Mouse (Mus musculus) neural tube, embryonic 13.5 days (tissue): ENCODE results near the gene Cdc14b. TPM values are rescaled to one million over a fixed set of nuclear protein-coding genes. Genes with fewer than 3 reads are reported as not detected.
"Not testable (repeated sequence)": the region's sequence is repeated elsewhere in the genome, so short reads cannot be mapped to it uniquely, and the experiment has no call there.

Experiments used
- ATAC-seq: fragments of 200-750 bp; cut with Nextera tagmentation; 2 replicates; pipeline ENCODE4 v1.8.0; 2017; ENCODE audit warnings: low read depth, mild to moderate bottlenecking, moderate TSS enrichment, moderate library complexity
- H3K27ac ChIP-seq: fragments of 300-500 bp; sonication (generic); replicated peaks from 2 replicates; pipeline ENCODE4 v1.5.1; 2015; ENCODE audit warnings: moderate library complexity, mild to moderate bottlenecking, inconsistent platforms
- H3K27me3 ChIP-seq: fragments of 300-500 bp; sonication (generic); 2 replicates; pipeline ENCODE4 v1.6.1; 2015; ENCODE audit warnings: mild to moderate bottlenecking, inconsistent platforms
- H3K36me3 ChIP-seq: fragments of 300-500 bp; sonication (generic); 2 replicates; pipeline ENCODE4 v1.6.1; 2015; ENCODE audit warnings: mild to moderate bottlenecking, inconsistent platforms
- H3K4me1 ChIP-seq: fragments of 300-500 bp; sonication (generic); replicated peaks from 2 replicates; pipeline ENCODE4 v1.6.1; 2015; ENCODE audit warnings: inconsistent platforms
- H3K4me2 ChIP-seq: fragments of 300-500 bp; sonication (generic); 2 replicates; pipeline ENCODE4 v1.6.1; 2015; ENCODE audit warnings: inconsistent platforms, mild to moderate bottlenecking, moderate library complexity
- H3K4me3 ChIP-seq: fragments of 300-500 bp; sonication (generic); 2 replicates; pipeline ENCODE4 v1.5.1; 2015; ENCODE audit warnings: mild to moderate bottlenecking, inconsistent platforms
- H3K9ac ChIP-seq: fragments of 300-500 bp; sonication (generic); 2 replicates; pipeline ENCODE4 v1.6.1; 2015; ENCODE audit warnings: moderate library complexity, mild to moderate bottlenecking, inconsistent platforms
- H3K9me3 ChIP-seq: fragments of 300-500 bp; sonication (generic); 2 replicates; pipeline ENCODE4 v1.6.1; 2016; ENCODE audit warnings: inconsistent platforms
- WGBS: fragments of 180-500 bp; shearing (Covaris S2); methylation state at CpG from one replicate; pipeline ENCODE4 v1.1.7; 2015; 5-methylcytosine and 5-hydroxymethylcytosine counted together
- polyA plus RNA-seq: library from polyadenylated mRNA; unstranded; fragments of >200 nt; fragmentation: Nextera tagmentation; extraction: Ambion mirVana; gene quantifications from 2 replicates; pipeline ENCODE4 v1.2.1, GENCODE M21; 2015

Cdc14b gene
- polyA plus RNA-seq, 1 experiment from 2014 or later = 3.4 TPM

GRCm38 (mm10) chr13:64268384-64268783 is 6.7 kb downstream of the Cdc14b start:
- Histone ChIP-seq H3K36me3 (no peaks in the 10 kb centered on the region), H3K4me1 (peaks cover 8% of the 10 kb centered on the region; the same call in 1 of the 2 replicates)
- ATAC-seq = no peak

GRCm38 (mm10) chr13:64267151-64267550 is 7.9 kb downstream of the Cdc14b start:
- H3K9me3 ChIP-seq = no peaks in the 10 kb centered on the region
- no peaks in the 10 kb centered on the region for H3K27me3 ChIP-seq
- H3K4me3 ChIP-seq = no peak overlapping the region
- 20% methylated on average over 9 of the region's 9 CpGs for WGBS
- H3K36me3 ChIP-seq = no peaks in the 10 kb centered on the region
- H3K27ac ChIP-seq = no peak overlapping the region
- H3K9ac ChIP-seq = no peak overlapping the region
- peaks cover 6% of the 10 kb centered on the region; the same call in 1 of the 2 replicates for H3K4me1 ChIP-seq
- 0 out of 2 replicates have a peak, but pooled peaks have one; percentile 36 for ATAC-seq
- no peak overlapping the region for H3K4me2 ChIP-seq

More at GRCm38 (mm10) chr13:64268384-64268783, 6.7 kb downstream of the Cdc14b start:
- WGBS = 51% methylated on average over 4 of the region's 4 CpGs
- H3K27me3 ChIP-seq = peaks cover 8% of the 10 kb centered on the region
- H3K27ac ChIP-seq = no peak overlapping the region
- H3K9ac ChIP-seq = no peak overlapping the region
- no peaks in the 10 kb centered on the region for H3K9me3 ChIP-seq
- no peak overlapping the region for H3K4me2 ChIP-seq
- H3K4me3 ChIP-seq = no peak overlapping the region

- no peak for ATAC-seq
- peaks cover 6% of the 10 kb centered on the region; the same call in 1 of the 2 replicates for H3K4me1 ChIP-seq
- no peak overlapping the region for H3K27ac ChIP-seq
- 96% methylated on average over 6 of the region's 6 CpGs for WGBS
- no peak overlapping the region for H3K4me2 ChIP-seq
- H3K27me3 ChIP-seq = no peaks in the 10 kb centered on the region
- no peaks in the 10 kb centered on the region for H3K9me3 ChIP-seq
- H3K36me3 ChIP-seq = no peaks in the 10 kb centered on the region
- no peak overlapping the region for H3K4me3 ChIP-seq
- no peak overlapping the region for H3K9ac ChIP-seq
Measured at GRCm38 (mm10) chr13:64264586-64264985, 10.5 kb downstream of the Cdc14b start.

GRCm38 (mm10) chr13:64259903-64260302 is 15.2 kb downstream of the Cdc14b start:
- Histone ChIP-seq H3K27me3 (no peaks in the 10 kb centered on the region), H3K36me3 (no peaks in the 10 kb centered on the region), H3K4me3 (no peak overlapping the region), H3K9me3 (no peaks in the 10 kb centered on the region), H3K9ac (no peak overlapping the region), H3K4me2 (no peak overlapping the region), H3K4me1 (peaks cover 16% of the 10 kb centered on the region), H3K27ac (no peak overlapping the region)
- 77% methylated on average over 7 of the region's 7 CpGs for WGBS
- no peak for ATAC-seq

- Histone ChIP-seq H3K4me1 (peaks cover 16% of the 10 kb centered on the region), H3K9me3 (no peaks in the 10 kb centered on the region), H3K27me3 (no peaks in the 10 kb centered on the region), H3K4me3 (no peak overlapping the region), H3K27ac (no peak overlapping the region; the same call in 1 of the 2 replicates), H3K4me2 (no peak overlapping the region), H3K36me3 (no peaks in the 10 kb centered on the region), H3K9ac (no peak overlapping the region)
- peak; percentile 70; the same call in 1 of the 2 replicates for ATAC-seq
- WGBS = 51% methylated on average over 4 of the region's 4 CpGs
Measured at GRCm38 (mm10) chr13:64258516-64258821, 16.6 kb downstream of the Cdc14b start.

- Histone ChIP-seq H3K9me3 (no peaks in the 10 kb centered on the region), H3K4me2 (no peak overlapping the region), H3K36me3 (no peaks in the 10 kb centered on the region), H3K27me3 (no peaks in the 10 kb centered on the region), H3K4me3 (no peak overlapping the region), H3K9ac (no peak overlapping the region), H3K4me1 (peaks cover 16% of the 10 kb centered on the region), H3K27ac (no peak overlapping the region; the same call in 1 of the 2 replicates)
- peak; percentile 81 for ATAC-seq
- 11% methylated on average over 5 of the region's 5 CpGs for WGBS
Measured at GRCm38 (mm10) chr13:64257814-64258515, 17.1 kb downstream of the Cdc14b start.

GRCm38 (mm10) chr13:64257010-64257813 is 17.9 kb downstream of the Cdc14b start:
- 67% methylated on average over 12 of the region's 12 CpGs for WGBS
- no peak for ATAC-seq
- H3K4me1 ChIP-seq = peaks cover 16% of the 10 kb centered on the region
- H3K9ac ChIP-seq = no peak overlapping the region
- no peaks in the 10 kb centered on the region for H3K27me3 ChIP-seq
- no peaks in the 10 kb centered on the region for H3K36me3 ChIP-seq
- H3K9me3 ChIP-seq = no peaks in the 10 kb centered on the region
- H3K27ac ChIP-seq = no peak overlapping the region
- no peak overlapping the region for H3K4me3 ChIP-seq
- no peak overlapping the region for H3K4me2 ChIP-seq

GRCm38 (mm10) chr13:64254185-64254584 is 20.9 kb downstream of the Cdc14b start:
- H3K27me3 ChIP-seq, H3K36me3 ChIP-seq, H3K27ac ChIP-seq, H3K4me2 ChIP-seq, H3K9ac ChIP-seq, H3K4me3 ChIP-seq, ATAC-seq, H3K9me3 ChIP-seq: not testable (repeated sequence)
- WGBS = 83% methylated on average over 11 of the region's 11 CpGs
- H3K4me1 ChIP-seq = peaks cover 16% of the 10 kb centered on the region

GRCm38 (mm10) chr13:64253697-64254096 is 21.4 kb downstream of the Cdc14b start:
- H3K4me3 ChIP-seq = no peak overlapping the region
- no peak for ATAC-seq

GRCm38 (mm10) chr13:64252147-64252546 is 22.9 kb downstream of the Cdc14b start:
- Histone ChIP-seq H3K36me3 (no peaks in the 10 kb centered on the region), H3K27me3 (no peaks in the 10 kb centered on the region), H3K9ac (no peak overlapping the region), H3K9me3 (no peaks in the 10 kb centered on the region), H3K27ac (no peak overlapping the region), H3K4me2 (no peak overlapping the region), H3K4me3 (no peak overlapping the region), H3K4me1 (peaks cover 11% of the 10 kb centered on the region)
- no peak for ATAC-seq
- 78% methylated on average over 5 of the region's 5 CpGs for WGBS

More at GRCm38 (mm10) chr13:64253697-64254096, 21.4 kb downstream of the Cdc14b start:
- no peak overlapping the region for H3K4me2 ChIP-seq
- peaks cover 19% of the 10 kb centered on the region for H3K4me1 ChIP-seq
- H3K36me3 ChIP-seq = no peaks in the 10 kb centered on the region
- no peaks in the 10 kb centered on the region for H3K9me3 ChIP-seq
- no peak overlapping the region for H3K27ac ChIP-seq
- no peaks in the 10 kb centered on the region for H3K27me3 ChIP-seq
- H3K9ac ChIP-seq = no peak overlapping the region

- no peak for ATAC-seq
- H3K27me3 ChIP-seq = no peaks in the 10 kb centered on the region
- H3K36me3 ChIP-seq = no peaks in the 10 kb centered on the region
- no peak overlapping the region for H3K4me3 ChIP-seq
- no peak overlapping the region for H3K9ac ChIP-seq
- H3K4me2 ChIP-seq = no peak overlapping the region
- H3K4me1 ChIP-seq = peaks cover 11% of the 10 kb centered on the region
- no peaks in the 10 kb centered on the region for H3K9me3 ChIP-seq
- no peak overlapping the region for H3K27ac ChIP-seq
- WGBS = 21% methylated on average over 1 of the region's 1 CpGs
Measured at GRCm38 (mm10) chr13:64250363-64250762, 24.7 kb downstream of the Cdc14b start.

- Histone ChIP-seq H3K9ac (peak overlapping the region; percentile 73), H3K27me3 (no peaks in the 10 kb centered on the region), H3K9me3 (no peaks in the 10 kb centered on the region), H3K4me3 (peak overlapping the region; percentile 51), H3K4me2 (peak overlapping the region; percentile 93), H3K27ac (no peak overlapping the region), H3K36me3 (no peaks in the 10 kb centered on the region), H3K4me1 (peaks cover 11% of the 10 kb centered on the region)
- peak; percentile 84 for ATAC-seq
- WGBS = 9% methylated on average over 22 of the region's 22 CpGs
Measured at GRCm38 (mm10) chr13:64248775-64249524, 26.1 kb downstream of the Cdc14b start.
